Comparison of ENCODE assay signal across 27 mouse cellular contexts in the genomic region with DNA sequence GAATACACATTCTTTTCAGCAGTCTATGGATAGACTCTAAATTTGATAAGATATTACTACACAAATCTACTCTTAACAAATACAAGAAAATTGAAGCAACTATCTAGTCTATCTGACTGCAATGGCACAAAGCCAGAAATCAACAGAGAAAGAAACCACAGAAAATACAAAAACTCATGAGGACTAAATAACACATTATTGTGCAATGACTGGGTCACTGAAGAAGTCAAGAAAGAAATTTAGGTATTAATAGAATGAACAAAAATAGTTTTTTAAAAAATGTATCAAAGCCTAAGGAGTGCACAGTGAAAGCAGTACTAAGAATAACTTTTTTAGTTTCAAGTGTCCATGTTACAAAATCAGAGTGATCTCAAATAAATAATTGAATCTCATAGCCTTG.
"Had no signal": no experiment of that assay in that cellular context is flagged by ENCODE, and none has a peak within 500 bp of the region (broad histone marks: within the 10 kb centered on the region; RNA-seq: fewer than 3 reads in every experiment).

No protein-coding gene starts in this region.

- H3K4me2 ChIP-seq: heart, embryonic 12.5 days; hindbrain, embryonic 12.5 days; hindbrain, embryonic 14.5 days; intestine, embryonic 15.5 days; limb, embryonic 12.5 days; liver, embryonic 11.5 days; liver, embryonic 13.5 days; liver, embryonic 15.5 days had no signal

- DNase-seq: gastrocnemius, adult 2 months; gastrocnemius, postnatal 10 days; gastrocnemius, postnatal 25 days; heart, adult 18-20 months; heart, postnatal 10 days; heart, postnatal 4 days; kidney, adult 18-20 months; kidney, adult 8-10 months; kidney, postnatal 14 days; kidney, postnatal 36 days; liver; liver, embryonic 13.5 days had no signal

- H3K36me3 ChIP-seq: heart, embryonic 10.5 days; heart, embryonic 12.5 days; hindbrain, embryonic 10.5 days; hindbrain, embryonic 12.5 days; intestine, embryonic 15.5 days; limb, embryonic 10.5 days; limb, embryonic 12.5 days; liver, embryonic 13.5 days; liver, embryonic 15.5 days had no signal

- H3K4me1 ChIP-seq: heart, embryonic 10.5 days; heart, embryonic 12.5 days; hindbrain, embryonic 10.5 days; hindbrain, embryonic 12.5 days; intestine, embryonic 15.5 days; limb, embryonic 10.5 days; limb, embryonic 12.5 days; liver, embryonic 13.5 days; liver, embryonic 15.5 days had no signal

- ATAC-seq: hindbrain, embryonic 16.5 days; inflammation-experienced regulatory T-cells, adult 6 months; intestine, embryonic 15.5 days; intestine, postnatal 0 days had no signal

- H3K9ac ChIP-seq: heart, embryonic 12.5 days; hindbrain, embryonic 12.5 days; hindbrain, embryonic 14.5 days; intestine, embryonic 15.5 days; limb, embryonic 12.5 days; liver, embryonic 13.5 days; liver, embryonic 15.5 days had no signal

- H3K27ac ChIP-seq: gastrocnemius, adult 2 months; heart, embryonic 10.5 days; hindbrain, embryonic 10.5 days; hindbrain, embryonic 12.5 days; hindbrain, embryonic 14.5 days; intestine, embryonic 15.5 days; kidney, postnatal 0 days; left cerebral cortex, adult 2 months; limb, embryonic 10.5 days; limb, embryonic 12.5 days; liver, embryonic 13.5 days; liver, embryonic 15.5 days had no signal

- H3K27me3 ChIP-seq: heart, embryonic 12.5 days; hindbrain, embryonic 12.5 days; intestine, embryonic 15.5 days; limb, embryonic 12.5 days; liver, embryonic 13.5 days; liver, embryonic 15.5 days had no signal

- H3K9me3 ChIP-seq: heart, embryonic 10.5 days; heart, embryonic 12.5 days; hindbrain, embryonic 10.5 days; hindbrain, embryonic 12.5 days; intestine, embryonic 15.5 days; limb, embryonic 10.5 days; limb, embryonic 12.5 days; liver, embryonic 13.5 days; liver, embryonic 15.5 days had no signal

- H3K4me3 ChIP-seq: gastrocnemius, adult 2 months; heart, embryonic 10.5 days; heart, embryonic 12.5 days; hindbrain, embryonic 10.5 days; hindbrain, embryonic 12.5 days; intestine, embryonic 15.5 days; left cerebral cortex, adult 2 months; limb, embryonic 10.5 days; limb, embryonic 12.5 days; liver, embryonic 13.5 days; liver, embryonic 15.5 days had no signal
